Mouse (Mus musculus) forebrain, embryonic 13.5 days (tissue): ENCODE measurements around the gene Grip1. TPM values are rescaled to one million over a fixed set of nuclear protein-coding genes. Genes with fewer than 3 reads are reported as not detected.

Source experiments
- ATAC-seq: fragments of 200-750 bp; cut with Nextera tagmentation; 2 replicates; pipeline ENCODE4 v1.8.0; 2017
- H3K27ac ChIP-seq: fragments of 300-500 bp; sonication (generic); 2 replicates; pipeline ENCODE4 v1.5.1; 2015; ENCODE audit warnings: inconsistent platforms, mild to moderate bottlenecking, moderate library complexity
- H3K27me3 ChIP-seq: fragments of 300-500 bp; sonication (generic); 2 replicates; pipeline ENCODE4 v1.6.1; 2015; ENCODE audit warnings: mild to moderate bottlenecking, inconsistent platforms
- H3K36me3 ChIP-seq: fragments of 300-500 bp; sonication (generic); 2 replicates; pipeline ENCODE4 v1.6.1; 2015; ENCODE audit warnings: mild to moderate bottlenecking, inconsistent platforms; ENCODE audit not compliant: poor library complexity, severe bottlenecking
- H3K4me1 ChIP-seq: fragments of 300-500 bp; sonication (generic); 2 replicates; pipeline ENCODE4 v1.6.1; 2015; ENCODE audit warnings: inconsistent platforms
- H3K4me2 ChIP-seq: fragments of 300-500 bp; sonication (generic); 2 replicates; pipeline ENCODE4 v1.6.1; 2015; ENCODE audit warnings: inconsistent platforms, mild to moderate bottlenecking, moderate library complexity
- H3K4me3 ChIP-seq: fragments of 300-500 bp; sonication (generic); 2 replicates; pipeline ENCODE4 v1.5.1; 2015; ENCODE audit warnings: mild to moderate bottlenecking, inconsistent platforms
- H3K9ac ChIP-seq: fragments of 300-500 bp; sonication (generic); 2 replicates; pipeline ENCODE4 v1.6.1; 2015; ENCODE audit warnings: mild to moderate bottlenecking, inconsistent platforms
- H3K9me3 ChIP-seq: fragments of 300-500 bp; sonication (generic); replicated peaks from 2 replicates; pipeline ENCODE4 v1.6.1; 2016; ENCODE audit warnings: inconsistent platforms
- WGBS: fragments of 180-500 bp; shearing (Covaris S2); methylation state at CpG from one replicate; pipeline ENCODE4 v1.1.7; 2015; 5-methylcytosine and 5-hydroxymethylcytosine counted together
- polyA plus RNA-seq: library from polyadenylated mRNA; unstranded; fragments of >200 nt; fragmentation: Nextera tagmentation; extraction: Ambion mirVana; gene quantifications from 2 replicates; pipeline ENCODE4 v1.2.1, GENCODE M21; 2015

Grip1 gene
- polyA plus RNA-seq, 1 experiment from 2014 or later = 12.4 TPM

DNA sequence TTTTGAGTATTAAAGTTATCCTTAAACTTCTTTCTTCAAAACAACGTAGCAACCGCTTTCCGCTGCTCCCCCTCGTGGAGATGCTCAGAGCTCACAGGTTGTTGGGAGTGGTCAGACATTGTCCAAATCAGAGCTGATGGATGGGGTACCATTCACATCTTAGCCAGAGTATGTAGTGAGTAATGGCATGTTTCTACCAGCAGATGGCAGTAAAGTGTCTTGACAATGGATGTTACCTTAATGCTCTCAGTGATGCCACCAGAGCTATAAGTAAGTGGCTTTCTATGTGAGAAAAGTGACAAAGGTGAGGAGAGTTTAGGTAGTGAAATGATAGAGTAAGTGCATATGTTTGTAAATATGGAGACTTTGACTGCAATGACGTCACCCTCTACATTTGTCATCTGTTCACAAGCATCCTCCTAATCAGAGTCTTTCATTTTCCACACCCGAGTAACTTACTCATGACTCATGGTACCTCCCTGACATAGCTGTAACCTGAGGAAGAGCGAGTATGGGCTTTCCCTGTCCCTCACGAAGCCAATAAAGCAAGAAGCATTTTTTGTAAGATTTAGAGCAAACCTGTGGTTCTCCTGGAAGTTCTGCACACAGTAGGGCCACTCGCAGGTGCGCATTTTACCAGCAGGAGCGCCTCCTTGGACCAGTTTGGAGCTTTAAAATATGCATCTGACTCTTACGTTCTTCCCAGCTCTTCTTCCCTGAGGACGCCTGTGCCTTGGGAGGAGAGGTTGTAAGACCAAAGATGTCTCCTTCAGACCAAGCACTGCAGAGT is 350.2 kb downstream of the Grip1 start:
- H3K9me3 ChIP-seq = no peaks in the 10 kb centered on the region
- peaks cover 8% of the 10 kb centered on the region for H3K4me1 ChIP-seq
- peak; percentile 83 for ATAC-seq
- no peak overlapping the region for H3K27ac ChIP-seq
- H3K36me3 ChIP-seq = no peaks in the 10 kb centered on the region
- no peak overlapping the region for H3K9ac ChIP-seq
- no peak overlapping the region for H3K4me3 ChIP-seq
- WGBS = 60% methylated on average over 13 of the region's 13 CpGs
- no peak overlapping the region for H3K4me2 ChIP-seq
- no peaks in the 10 kb centered on the region for H3K27me3 ChIP-seq

DNA sequence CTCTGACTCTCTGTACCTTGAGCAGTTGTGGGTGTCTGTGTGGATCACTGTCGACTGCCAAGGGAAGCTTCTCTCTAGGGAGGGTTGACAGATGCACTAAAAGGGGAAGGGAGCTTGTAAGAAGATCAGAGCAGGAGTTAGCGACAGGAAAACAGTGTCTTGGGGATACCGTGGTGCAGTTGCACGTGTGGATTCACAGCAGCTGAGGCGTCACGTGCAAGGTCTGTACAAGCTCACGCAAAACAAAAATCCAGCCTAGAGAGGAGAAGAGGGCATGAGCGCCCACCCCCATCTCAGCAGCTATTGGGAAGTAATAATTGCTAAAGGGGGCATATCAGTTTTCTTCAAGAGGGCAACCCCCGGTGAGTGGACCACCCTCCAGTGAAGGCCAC is 350.8 kb downstream of the Grip1 start:
- 94% methylated on average over 9 of the region's 9 CpGs for WGBS
- Histone ChIP-seq H3K9me3 (no peaks in the 10 kb centered on the region), H3K4me2 (no peak overlapping the region)

DNA sequence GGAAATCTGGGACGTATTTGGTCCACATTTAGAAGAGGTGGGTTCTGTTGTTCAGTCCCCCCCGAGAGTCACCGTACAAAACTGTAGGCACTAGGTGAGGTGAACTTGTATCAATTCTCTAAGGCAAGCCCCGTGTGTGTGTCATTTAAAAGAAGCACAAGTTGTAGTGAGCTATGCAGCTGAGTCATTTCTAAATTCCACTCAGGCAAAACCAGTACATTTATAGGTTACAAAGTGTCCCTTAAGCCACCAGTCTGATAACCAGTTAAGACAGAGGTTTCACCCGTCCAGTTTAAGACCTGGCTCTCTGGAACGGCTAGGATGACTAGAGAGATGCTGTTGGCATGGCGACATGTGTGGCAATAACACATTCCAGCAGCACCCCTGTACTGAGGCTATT is 351.5 kb downstream of the Grip1 start:
- H3K4me2 ChIP-seq = no peak overlapping the region
- H3K9me3 ChIP-seq = no peaks in the 10 kb centered on the region
- no peak overlapping the region for H3K4me3 ChIP-seq
- 88% methylated on average over 7 of the region's 7 CpGs for WGBS
- no peak overlapping the region for H3K9ac ChIP-seq
- no peaks in the 10 kb centered on the region for H3K36me3 ChIP-seq
- 0 out of 2 replicates have a peak overlapping the region, but pooled peaks have one; percentile 20 for H3K27ac ChIP-seq
- H3K27me3 ChIP-seq = no peaks in the 10 kb centered on the region
- ATAC-seq = no peak
- H3K4me1 ChIP-seq = peaks cover 8% of the 10 kb centered on the region

More for the DNA sequence above, 350.8 kb downstream of the Grip1 start:
- Histone ChIP-seq H3K4me3 (no peak overlapping the region), H3K27ac (no peak overlapping the region), H3K36me3 (no peaks in the 10 kb centered on the region), H3K27me3 (no peaks in the 10 kb centered on the region), H3K4me1 (peaks cover 8% of the 10 kb centered on the region), H3K9ac (no peak overlapping the region)
- ATAC-seq = no peak

DNA sequence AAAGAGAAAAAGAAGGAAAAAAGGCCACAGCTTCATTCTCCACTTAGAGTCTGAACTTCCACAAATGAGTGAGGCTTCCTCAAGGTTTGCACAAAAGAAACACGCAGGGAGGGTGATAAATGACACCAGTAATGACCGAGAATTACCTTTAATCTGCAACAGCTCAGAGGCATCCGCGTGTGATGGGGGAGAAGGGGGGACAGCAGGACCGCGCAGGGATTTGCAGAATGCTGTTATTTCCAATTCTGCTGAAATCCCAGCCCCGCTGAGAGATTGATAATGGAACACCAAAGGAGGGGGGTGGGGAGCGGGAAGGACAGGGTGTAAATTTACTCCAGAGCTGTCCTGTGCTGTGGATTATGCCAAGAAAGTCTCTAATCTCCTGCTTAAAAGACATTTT is 352.5 kb downstream of the Grip1 start:
- no peak overlapping the region for H3K4me3 ChIP-seq
- 22% methylated on average over 8 of the region's 8 CpGs for WGBS
- no peak overlapping the region for H3K4me2 ChIP-seq
- ATAC-seq = peak; percentile 25; the same call in 1 of the 2 replicates
- no peaks in the 10 kb centered on the region for H3K27me3 ChIP-seq
- no peaks in the 10 kb centered on the region for H3K9me3 ChIP-seq
- H3K4me1 ChIP-seq = peaks cover 8% of the 10 kb centered on the region
- H3K9ac ChIP-seq = no peak overlapping the region
- no peaks in the 10 kb centered on the region for H3K36me3 ChIP-seq
- peak overlapping the region; percentile 71; the same call in 1 of the 2 replicates for H3K27ac ChIP-seq

DNA sequence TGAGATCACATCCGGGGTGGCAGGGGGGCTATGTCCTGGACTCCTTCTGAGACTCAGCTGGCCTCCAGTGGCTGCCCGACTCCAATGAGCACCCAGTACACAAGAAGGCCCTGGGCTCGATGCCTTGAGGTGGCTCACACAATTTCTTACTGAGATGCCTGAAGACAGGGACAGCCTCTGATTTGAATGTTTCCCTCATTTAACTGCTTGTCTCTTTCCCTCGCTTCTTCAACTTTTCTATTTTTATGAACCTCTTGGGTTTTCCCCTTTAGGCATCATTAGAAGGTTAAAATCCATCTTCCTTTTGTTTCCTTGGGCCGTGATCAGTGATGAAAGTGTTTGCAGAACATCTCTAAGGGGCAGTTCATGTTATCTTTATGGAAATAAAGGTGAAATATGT is 354.8 kb downstream of the Grip1 start:
- Histone ChIP-seq H3K9ac (no peak overlapping the region), H3K36me3 (no peaks in the 10 kb centered on the region), H3K4me1 (peaks cover 8% of the 10 kb centered on the region), H3K4me2 (no peak overlapping the region), H3K9me3 (no peaks in the 10 kb centered on the region), H3K27me3 (no peaks in the 10 kb centered on the region), H3K27ac (no peak overlapping the region), H3K4me3 (no peak overlapping the region)
- ATAC-seq = no peak
- 97% methylated on average over 5 of the region's 5 CpGs for WGBS

DNA sequence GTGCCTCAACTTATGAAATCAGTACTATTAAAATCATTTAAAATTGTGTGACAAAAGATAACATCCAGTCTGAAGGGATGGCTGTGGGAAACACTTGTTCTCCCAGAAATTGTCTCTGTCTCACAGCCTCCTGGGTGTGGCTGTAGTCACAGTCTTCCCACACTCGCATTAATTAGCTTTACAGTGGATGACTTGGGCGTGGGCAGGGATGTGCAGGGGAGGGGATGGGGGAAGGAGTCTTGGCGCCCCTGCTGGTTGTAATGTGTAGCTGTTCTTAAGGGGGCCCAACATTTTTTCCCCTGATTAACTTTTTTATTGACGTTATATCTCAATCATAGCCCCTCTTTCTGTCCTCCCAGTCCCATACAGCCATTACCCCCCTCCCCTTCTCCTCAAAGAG is 360.5 kb downstream of the Grip1 start:
- ATAC-seq = no peak
- no peaks in the 10 kb centered on the region for H3K9me3 ChIP-seq
- H3K27ac ChIP-seq = no peak overlapping the region
- H3K27me3 ChIP-seq = no peaks in the 10 kb centered on the region
- H3K9ac ChIP-seq = no peak overlapping the region
- 73% methylated on average over 4 of the region's 4 CpGs for WGBS
- H3K4me2 ChIP-seq = no peak overlapping the region
- H3K4me1 ChIP-seq = peaks cover 12% of the 10 kb centered on the region
- no peaks in the 10 kb centered on the region for H3K36me3 ChIP-seq
- H3K4me3 ChIP-seq = no peak overlapping the region

DNA sequence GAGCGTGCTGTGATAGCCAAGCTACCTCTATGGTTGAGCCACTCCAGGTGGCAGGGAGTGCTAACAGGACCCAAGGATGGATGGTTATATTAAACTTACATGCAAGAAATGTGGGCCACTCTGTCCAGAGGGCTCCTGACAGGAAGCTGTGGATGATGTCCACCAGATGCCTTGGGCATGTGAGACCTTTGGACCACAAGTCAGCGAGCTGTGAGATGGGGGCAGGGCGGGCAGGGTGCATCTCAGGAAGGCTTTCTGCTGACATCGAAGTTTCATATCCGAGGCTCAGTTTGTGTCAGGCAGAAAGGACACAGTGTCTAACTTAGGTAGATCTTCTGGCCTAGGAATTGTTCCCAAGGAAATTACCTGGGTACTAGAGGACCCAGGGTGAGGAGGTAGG is 362.4 kb downstream of the Grip1 start:
- H3K9me3 ChIP-seq = no peaks in the 10 kb centered on the region
- H3K27ac ChIP-seq = no peak overlapping the region
- H3K36me3 ChIP-seq = no peaks in the 10 kb centered on the region
- H3K4me3 ChIP-seq = no peak overlapping the region
- no peak for ATAC-seq
- no peak overlapping the region for H3K4me2 ChIP-seq
- peaks cover 28% of the 10 kb centered on the region for H3K4me1 ChIP-seq
- H3K27me3 ChIP-seq = no peaks in the 10 kb centered on the region
- no peak overlapping the region for H3K9ac ChIP-seq
- whole genome bisulfite sequencing = 73% methylated on average over 5 of the region's 5 CpGs

DNA sequence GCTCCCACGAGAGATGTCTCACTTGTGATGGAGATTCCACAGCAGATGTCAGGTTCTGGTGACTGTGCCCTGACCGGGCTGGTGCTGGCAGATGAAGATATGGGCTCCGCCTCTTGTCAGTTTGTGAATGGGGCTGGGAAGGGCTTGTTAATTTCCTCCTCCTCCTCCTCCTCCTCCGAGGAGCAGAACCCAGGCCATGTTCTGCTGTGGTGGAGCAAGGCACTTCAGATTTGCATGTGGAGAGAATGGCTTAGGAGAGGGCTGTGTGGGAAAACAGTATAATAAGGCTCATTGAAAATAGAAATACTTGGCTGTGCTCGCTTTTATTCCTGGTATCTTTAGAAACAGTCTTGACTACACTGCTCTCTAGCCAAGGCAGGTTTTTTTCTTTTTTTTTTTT is 364.8 kb downstream of the Grip1 start:
- Histone ChIP-seq H3K4me2 (peak overlapping the region; percentile 59; the same call in 1 of the 2 replicates), H3K27ac (peak overlapping the region; percentile 84), H3K4me1 (peaks cover 35% of the 10 kb centered on the region), H3K4me3 (0 out of 2 replicates have a peak overlapping the region, but pooled peaks have one; percentile 35), H3K9ac (peak overlapping the region; percentile 54; the same call in 1 of the 2 replicates), H3K27me3 (no peaks in the 10 kb centered on the region), H3K36me3 (no peaks in the 10 kb centered on the region), H3K9me3 (no peaks in the 10 kb centered on the region)
- WGBS = 21% methylated on average over 5 of the region's 5 CpGs
- peak; percentile 73 for ATAC-seq

DNA sequence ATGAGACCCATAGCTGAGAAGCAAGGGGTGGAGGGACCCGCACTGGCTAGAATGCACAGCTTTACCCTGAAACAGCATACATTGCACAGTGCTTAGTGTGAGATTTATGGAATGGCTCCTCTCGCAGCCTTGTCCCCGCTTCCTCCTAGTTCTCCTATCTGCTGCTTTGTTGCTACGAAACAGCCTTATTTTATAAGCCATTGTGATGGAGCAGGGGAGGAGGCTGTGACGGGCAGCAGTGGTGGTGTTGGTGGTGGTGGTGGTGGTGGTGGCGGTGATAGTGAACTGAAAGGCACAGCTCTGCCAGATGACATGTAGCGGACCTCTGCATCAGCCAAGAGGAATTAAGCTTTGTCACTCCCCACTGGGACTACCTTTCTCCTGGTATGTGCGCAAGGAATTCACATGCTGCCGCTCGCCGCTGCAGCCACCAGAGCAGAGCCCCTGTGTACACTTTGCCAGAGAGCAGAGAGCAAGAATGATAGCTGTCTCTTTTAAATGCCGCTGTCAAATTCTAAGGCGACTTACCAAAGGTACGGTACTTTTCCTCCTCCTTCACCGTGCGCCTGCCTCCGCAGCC is 365.6 kb downstream of the Grip1 start:
- peak; percentile 71 for ATAC-seq
- no peaks in the 10 kb centered on the region for H3K36me3 ChIP-seq
- H3K4me1 ChIP-seq = peaks cover 40% of the 10 kb centered on the region
- no peaks in the 10 kb centered on the region for H3K9me3 ChIP-seq
- H3K4me3 ChIP-seq = peak overlapping the region; percentile 35
- H3K4me2 ChIP-seq = peak overlapping the region; percentile 59
- H3K27ac ChIP-seq = peak overlapping the region; percentile 84
- H3K9ac ChIP-seq = peak overlapping the region; percentile 54
- no peaks in the 10 kb centered on the region for H3K27me3 ChIP-seq
- 25% methylated on average over 17 of the region's 17 CpGs for WGBS

DNA sequence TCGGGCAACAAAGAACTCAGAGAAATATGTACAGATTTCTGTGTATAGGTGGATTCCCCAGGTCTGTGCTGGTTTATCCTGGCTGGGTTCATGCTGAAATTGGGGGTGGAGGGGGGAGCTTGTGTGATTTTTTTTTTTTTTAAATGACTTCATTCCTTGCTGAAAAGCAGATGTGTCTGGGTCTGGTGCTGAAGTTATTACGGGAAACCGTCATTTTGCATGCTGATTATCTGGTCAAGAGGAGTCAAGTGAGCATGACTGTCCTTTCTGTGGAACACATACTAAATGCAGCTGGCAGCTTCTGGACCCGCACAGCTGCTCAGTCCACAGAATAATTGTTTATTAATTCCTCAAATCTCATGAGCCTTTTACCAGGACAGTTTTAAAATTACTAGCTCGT is 366.1 kb downstream of the Grip1 start:
- no peaks in the 10 kb centered on the region for H3K36me3 ChIP-seq
- H3K27me3 ChIP-seq = no peaks in the 10 kb centered on the region
- H3K27ac ChIP-seq = peak overlapping the region; percentile 84
- peak overlapping the region; percentile 59 for H3K4me2 ChIP-seq
- H3K4me1 ChIP-seq = peaks cover 40% of the 10 kb centered on the region
- H3K9ac ChIP-seq = peak overlapping the region; percentile 54
- peak overlapping the region; percentile 35 for H3K4me3 ChIP-seq
- ATAC-seq = 0 out of 2 replicates have a peak, but pooled peaks have one; percentile 19
- H3K9me3 ChIP-seq = no peaks in the 10 kb centered on the region
- 42% methylated on average over 5 of the region's 5 CpGs for WGBS

DNA sequence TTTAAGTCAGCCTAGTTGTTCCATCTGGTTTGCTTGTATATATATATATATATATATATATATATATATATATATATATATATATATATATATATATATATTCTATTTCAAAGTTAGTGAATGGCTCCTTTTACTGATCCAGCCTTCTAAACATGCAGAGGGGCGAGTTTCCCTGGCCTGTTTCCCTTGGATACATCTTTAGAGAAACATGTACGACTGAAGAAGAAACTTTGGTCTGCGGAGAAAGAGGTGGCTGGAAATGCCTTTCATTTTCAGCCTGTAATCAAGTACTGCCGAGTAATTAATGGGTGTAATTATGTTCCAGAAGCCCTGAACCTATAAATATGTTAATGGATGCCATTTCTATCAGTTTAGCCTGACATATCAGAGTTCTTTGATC is 366.8 kb downstream of the Grip1 start:
- H3K4me3 ChIP-seq = peak overlapping the region; percentile 11; the same call in 1 of the 2 replicates
- H3K9me3 ChIP-seq = no peaks in the 10 kb centered on the region
- H3K4me2 ChIP-seq = peak overlapping the region; percentile 42
- no peaks in the 10 kb centered on the region for H3K27me3 ChIP-seq
- H3K9ac ChIP-seq = no peak overlapping the region
- ATAC-seq = no peak
- WGBS = 22% methylated on average over 4 of the region's 4 CpGs
- H3K4me1 ChIP-seq = peaks cover 40% of the 10 kb centered on the region
- H3K36me3 ChIP-seq = no peaks in the 10 kb centered on the region
- no peak overlapping the region for H3K27ac ChIP-seq

DNA sequence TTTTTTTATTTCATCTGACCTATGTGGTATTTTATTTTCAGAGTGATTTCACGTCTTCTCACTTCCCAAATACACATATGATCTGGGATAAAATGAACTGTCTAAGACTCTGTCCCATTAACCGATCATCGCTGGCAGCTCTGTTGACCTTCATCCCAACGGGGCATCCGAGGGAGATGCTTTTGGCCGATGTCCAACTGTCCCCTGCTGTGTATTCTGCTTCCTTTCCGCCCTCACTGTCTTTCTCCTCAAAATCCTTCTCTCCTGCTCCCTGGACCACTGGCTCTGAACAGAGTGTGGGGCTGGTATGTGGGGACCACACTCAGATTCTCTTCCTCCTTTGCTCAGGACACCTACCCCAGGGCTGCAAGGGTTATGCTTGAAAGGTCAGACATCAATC is 370.1 kb downstream of the Grip1 start:
- ATAC-seq = no peak
- H3K27me3 ChIP-seq = no peaks in the 10 kb centered on the region
- H3K4me2 ChIP-seq = no peak overlapping the region
- no peaks in the 10 kb centered on the region for H3K9me3 ChIP-seq
- H3K4me1 ChIP-seq = peaks cover 39% of the 10 kb centered on the region
- no peaks in the 10 kb centered on the region for H3K36me3 ChIP-seq
- H3K4me3 ChIP-seq = no peak overlapping the region
- no peak overlapping the region for H3K27ac ChIP-seq
- 57% methylated on average over 7 of the region's 7 CpGs for WGBS
- H3K9ac ChIP-seq = no peak overlapping the region
